Mouse (Mus musculus) liver, postnatal 0 days (tissue): Measurements from ENCODE around the gene Cc2d1b. TPM values are rescaled to one million over a fixed set of nuclear protein-coding genes. Genes with fewer than 3 reads are reported as not detected.

ENCODE experiments used
- ATAC-seq: fragments of 200-750 bp; cut with Nextera tagmentation; 2 replicates; pipeline ENCODE4 v1.8.0; 2017; ENCODE audit warnings: mild to moderate bottlenecking, moderate library complexity
- DNase-seq: peaks from one replicate; pipeline ENCODE4 v3.0.0-alpha.2; 2016
- H3K27ac ChIP-seq: fragments of 300-500 bp; sonication (generic); 2 replicates; pipeline ENCODE4 v1.5.1; 2014; ENCODE audit warnings: antibody characterized with exemption, moderate library complexity, mild to moderate bottlenecking, low read depth
- H3K27me3 ChIP-seq: fragments of 300-500 bp; sonication (generic); 2 replicates; pipeline ENCODE4 v1.6.1; 2014; ENCODE audit warnings: low read length, control low read depth, mixed read lengths; ENCODE audit not compliant: insufficient read depth
- H3K36me3 ChIP-seq: fragments of 300-500 bp; sonication (generic); replicated peaks from 2 replicates; pipeline ENCODE4 v1.6.1; 2014; ENCODE audit warnings: mild to moderate bottlenecking, control low read depth, low read length, moderate library complexity, mixed read lengths; ENCODE audit not compliant: insufficient read depth
- H3K4me1 ChIP-seq: fragments of 300-500 bp; sonication (generic); 2 replicates; pipeline ENCODE4 v1.6.1; 2014; ENCODE audit warnings: antibody characterized with exemption, mild to moderate bottlenecking, control low read depth; ENCODE audit not compliant: insufficient read depth
- H3K4me2 ChIP-seq: fragments of 300-500 bp; sonication (generic); 2 replicates; pipeline ENCODE4 v1.6.1; 2014; ENCODE audit warnings: low read depth, mild to moderate bottlenecking, low read length, moderate library complexity, mixed read lengths
- H3K4me3 ChIP-seq: fragments of 300-500 bp; sonication (generic); 2 replicates; pipeline ENCODE4 v1.5.1; 2014; ENCODE audit warnings: low read depth, low read length
- H3K9ac ChIP-seq: fragments of 300-500 bp; sonication (generic); replicated peaks from 2 replicates; pipeline ENCODE4 v1.6.1; 2014; ENCODE audit warnings: mild to moderate bottlenecking, moderate library complexity
- H3K9me3 ChIP-seq: fragments of 300-500 bp; sonication (generic); 2 replicates; pipeline ENCODE4 v1.6.1; 2016; ENCODE audit warnings: mild to moderate bottlenecking, control low read depth, low read length, mixed read lengths
- CTCF ChIP-seq: sonication (generic); IDR thresholded peaks from 2 replicates; pipeline ENCODE4 v1.5.1; 2016; ENCODE audit warnings: antibody characterized with exemption, low read depth
- EP300 ChIP-seq: IDR thresholded peaks from 2 replicates; pipeline ENCODE4 v1.6.1; 2016; ENCODE audit warnings: antibody characterized with exemption, low read depth, mild to moderate bottlenecking
- WGBS: fragments of 180-500 bp; shearing (Covaris S2); extraction: QIAGEN DNeasy Blood & Tissue Kit; methylation state at CpG from one replicate; pipeline ENCODE4 v1.1.7; 2014; ENCODE audit not compliant: insufficient replicate concordance; 5-methylcytosine and 5-hydroxymethylcytosine counted together
- polyA plus RNA-seq: library from polyadenylated mRNA; unstranded; fragments of >200 nt; fragmentation: Nextera tagmentation; extraction: Ambion mirVana; gene quantifications from 2 replicates; pipeline ENCODE4 v1.2.1, GENCODE M21; 2015

Cc2d1b gene
- 5.7 and 6.5 TPM in 2 replicates for polyA plus RNA-seq

GRCm38 (mm10) chr4:108619587-108620341 lies at the start of gene Cc2d1b:
TSS of gene Cc2d1b (plus strand) at chr4:108619940.
- H3K27me3 ChIP-seq: no peaks in the 10 kb centered on the region
- H3K9ac ChIP-seq: peak within 1 kb of the TSS; percentile 90
- H3K36me3 ChIP-seq: peaks cover 10% of the 10 kb centered on the region
- TF ChIP-seq EP300: no peak
- peak; percentile 26 for TF ChIP-seq CTCF
- peak within 1 kb of the TSS; percentile 85 for H3K27ac ChIP-seq
- peaks cover 15% of the 10 kb centered on the region for H3K4me1 ChIP-seq
- H3K4me3 ChIP-seq: peak within 1 kb of the TSS; percentile 84
- peak within 1 kb of the TSS; percentile 94 for H3K4me2 ChIP-seq
- peak; percentile 96 for DNase-seq
- WGBS: under 1% methylated on average over 69 of the region's 86 CpGs
- ATAC-seq: peak; percentile 98
- no peaks in the 10 kb centered on the region for H3K9me3 ChIP-seq

GRCm38 (mm10) chr4:108572644-108573043 lies 47.1 kb upstream of the Cc2d1b start:
- Histone ChIP-seq H3K9me3 (no peaks in the 10 kb centered on the region), H3K4me1 (0 out of 2 replicates have a peak, but pooled peaks cover 2% of the 10 kb centered on the region), H3K36me3 (peaks cover 55% of the 10 kb centered on the region), H3K9ac (no peak overlapping the region), H3K4me3 (no peak overlapping the region), H3K4me2 (no peak overlapping the region), H3K27ac (no peak overlapping the region), H3K27me3 (no peaks in the 10 kb centered on the region)
- TF ChIP-seq EP300 (no peak), CTCF (no peak)
- ATAC-seq (no peak), DNase-seq (no peak)
- WGBS: 94% methylated on average over 3 of the region's 3 CpGs

GRCm38 (mm10) chr4:108578840-108579742 lies 40.6 kb upstream of the Cc2d1b start, which contains the start of the genes Prpf38a and Orc1:
TSS of gene Prpf38a (minus strand) at chr4:108579336.
TSS of gene Orc1 (plus strand) at chr4:108579423.
- H3K4me2 ChIP-seq: peak within 1 kb of the TSS; percentile 89
- DNase-seq (peak; percentile 99), ATAC-seq (peak; percentile 98)
- no peaks in the 10 kb centered on the region for H3K9me3 ChIP-seq
- H3K4me3 ChIP-seq: peak within 1 kb of the TSS; percentile 82
- H3K27me3 ChIP-seq: no peaks in the 10 kb centered on the region
- H3K9ac ChIP-seq: peak within 1 kb of the TSS; percentile 82
- TF ChIP-seq EP300 (peak; percentile 57), CTCF (no peak)
- H3K4me1 ChIP-seq: peaks cover 12% of the 10 kb centered on the region
- peak within 1 kb of the TSS; percentile 75 for H3K27ac ChIP-seq
- under 1% methylated on average over 64 of the region's 64 CpGs for WGBS
- peaks cover 17% of the 10 kb centered on the region for H3K36me3 ChIP-seq

GRCm38 (mm10) chr4:108579743-108580411 lies 39.9 kb upstream of the Cc2d1b start:
- DNase-seq (no peak), ATAC-seq (no peak)
- no peaks in the 10 kb centered on the region for H3K27me3 ChIP-seq
- WGBS: 2% methylated on average over 16 of the region's 16 CpGs
- peaks cover 12% of the 10 kb centered on the region for H3K36me3 ChIP-seq
- no peaks in the 10 kb centered on the region for H3K9me3 ChIP-seq
- peaks cover 12% of the 10 kb centered on the region for H3K4me1 ChIP-seq
- TF ChIP-seq CTCF (no peak), EP300 (no peak)
- H3K27ac ChIP-seq: peak overlapping the region; percentile 75
- H3K4me2 ChIP-seq: peak overlapping the region; percentile 89
- H3K9ac ChIP-seq: peak overlapping the region; percentile 82
- peak overlapping the region; percentile 82 for H3K4me3 ChIP-seq

GRCm38 (mm10) chr4:108593376-108593775 lies 26.4 kb upstream of the Cc2d1b start:
- H3K4me3 ChIP-seq: no peak overlapping the region
- H3K4me1 ChIP-seq: no peaks in the 10 kb centered on the region
- H3K27ac ChIP-seq: no peak overlapping the region
- ATAC-seq (no peak), DNase-seq (no peak)
- no peak overlapping the region for H3K4me2 ChIP-seq
- no peaks in the 10 kb centered on the region for H3K27me3 ChIP-seq
- peaks cover 30% of the 10 kb centered on the region for H3K36me3 ChIP-seq
- 87% methylated on average over 2 of the region's 2 CpGs for WGBS
- H3K9me3 ChIP-seq: no peaks in the 10 kb centered on the region
- H3K9ac ChIP-seq: no peak overlapping the region
- TF ChIP-seq EP300 (no peak), CTCF (no peak)
